Mouse (Mus musculus): ENCODE results near the gene Synm.

Synm gene

GRCm38 (mm10) chr7:67759629-67759995 is at the start of gene Synm:
TSS of gene Synm (minus strand) at chr7:67759742.
- in situ Hi-C loops (cut with MboI; ENCODE audit: low pct_unique_long_range_greater_than_20kb in 1 of 2, low sequenced_read_pairs in 2 of 2, unreplicated experiment in 1 of 2): loop anchor here in 1 of 2 experiments (5.0 kb wide), 1 partner anchor 82 kb away; no protein-coding TSS in a partner anchor

- in situ Hi-C loops (cut with MboI; ENCODE audit: low pct_unique_long_range_greater_than_20kb in 1 of 2, low sequenced_read_pairs in 2 of 2, unreplicated experiment in 1 of 2): loop anchor here (5.0 to 10.0 kb wide), 3 partner anchors 148 to 501 kb away; partner anchors contain the start of gene Igf1r (in 2 of the 2)
These were observed 44.3 kb upstream of the Synm start for GRCm38 (mm10) chr7:67803857-67804215.

GRCm38 (mm10) chr7:67803015-67803856 is 43.7 kb upstream of the Synm start:
- in situ Hi-C loops (cut with MboI; ENCODE audit: low pct_unique_long_range_greater_than_20kb in 1 of 2, low sequenced_read_pairs in 2 of 2, unreplicated experiment in 1 of 2): loop anchor here (5.0 to 10.0 kb wide), 3 partner anchors 149 to 502 kb away; partner anchors contain the start of gene Igf1r (in 2 of the 2)

GRCm38 (mm10) chr7:67801022-67801421 is 41.5 kb upstream of the Synm start:
- in situ Hi-C loops (cut with MboI; ENCODE audit: low pct_unique_long_range_greater_than_20kb in 1 of 2, low sequenced_read_pairs in 2 of 2, unreplicated experiment in 1 of 2): loop anchor here (5.0 to 10.0 kb wide), 3 partner anchors 151 to 504 kb away; partner anchors contain the start of gene Igf1r (in 2 of the 2)

GRCm38 (mm10) chr7:67800547-67800946 is 41.0 kb upstream of the Synm start:
- in situ Hi-C loops (cut with MboI; ENCODE audit: low pct_unique_long_range_greater_than_20kb in 1 of 2, low sequenced_read_pairs in 2 of 2, unreplicated experiment in 1 of 2): loop anchor here (5.0 to 10.0 kb wide), 3 partner anchors 152 to 504 kb away; partner anchors contain the start of gene Igf1r (in 2 of the 2)

- in situ Hi-C loops (cut with MboI; ENCODE audit: low pct_unique_long_range_greater_than_20kb in 1 of 2, low sequenced_read_pairs in 2 of 2, unreplicated experiment in 1 of 2): loop anchor here (25.0 kb wide), 2 partner anchors 339 to 564 kb away; no protein-coding TSS in a partner anchor
These were observed 38.9 kb upstream of the Synm start for GRCm38 (mm10) chr7:67798476-67798875.

GRCm38 (mm10) chr7:67797065-67797464 is 37.5 kb upstream of the Synm start:
- in situ Hi-C loops (cut with MboI; ENCODE audit: low pct_unique_long_range_greater_than_20kb in 1 of 2, low sequenced_read_pairs in 2 of 2, unreplicated experiment in 1 of 2): loop anchor here (25.0 kb wide), 2 partner anchors 340 to 565 kb away; no protein-coding TSS in a partner anchor

GRCm38 (mm10) chr7:67793449-67793848 is 33.9 kb upstream of the Synm start:
- in situ Hi-C loops (cut with MboI; ENCODE audit: low pct_unique_long_range_greater_than_20kb in 1 of 2, low sequenced_read_pairs in 2 of 2, unreplicated experiment in 1 of 2): loop anchor here (25.0 kb wide), 2 partner anchors 344 to 569 kb away; no protein-coding TSS in a partner anchor

GRCm38 (mm10) chr7:67791256-67791655 is 31.7 kb upstream of the Synm start:
- in situ Hi-C loops (cut with MboI; ENCODE audit: low pct_unique_long_range_greater_than_20kb in 1 of 2, low sequenced_read_pairs in 2 of 2, unreplicated experiment in 1 of 2): loop anchor here (25.0 kb wide), 2 partner anchors 346 to 571 kb away; no protein-coding TSS in a partner anchor

- in situ Hi-C loops (cut with MboI; ENCODE audit: low pct_unique_long_range_greater_than_20kb in 1 of 2, low sequenced_read_pairs in 2 of 2, unreplicated experiment in 1 of 2): loop anchor here (25.0 kb wide), 2 partner anchors 349 to 574 kb away; no protein-coding TSS in a partner anchor
These were observed 29.2 kb upstream of the Synm start for GRCm38 (mm10) chr7:67788713-67789112.

- in situ Hi-C loops (cut with MboI; ENCODE audit: low pct_unique_long_range_greater_than_20kb in 1 of 2, low sequenced_read_pairs in 2 of 2, unreplicated experiment in 1 of 2): loop anchor here (25.0 kb wide), 2 partner anchors 349 to 574 kb away; no protein-coding TSS in a partner anchor
These were observed 28.3 kb upstream of the Synm start for GRCm38 (mm10) chr7:67787861-67788260.

- in situ Hi-C loops (cut with MboI; ENCODE audit: low pct_unique_long_range_greater_than_20kb in 1 of 2, low sequenced_read_pairs in 2 of 2, unreplicated experiment in 1 of 2): loop anchor here (25.0 kb wide), 2 partner anchors 361 to 586 kb away; no protein-coding TSS in a partner anchor
These were observed 17.2 kb upstream of the Synm start for GRCm38 (mm10) chr7:67776636-67777305.

- in situ Hi-C loops (cut with MboI; ENCODE audit: low pct_unique_long_range_greater_than_20kb in 1 of 2, low sequenced_read_pairs in 2 of 2, unreplicated experiment in 1 of 2): loop anchor here (25.0 kb wide), 2 partner anchors 362 to 587 kb away; no protein-coding TSS in a partner anchor
These were observed 16.1 kb upstream of the Synm start for GRCm38 (mm10) chr7:67775623-67776022.

GRCm38 (mm10) chr7:67772231-67772630 is 12.7 kb upstream of the Synm start:
- in situ Hi-C loops (cut with MboI; ENCODE audit: low pct_unique_long_range_greater_than_20kb in 1 of 2, low sequenced_read_pairs in 2 of 2, unreplicated experiment in 1 of 2): no loop called here

- in situ Hi-C loops (cut with MboI; ENCODE audit: low pct_unique_long_range_greater_than_20kb in 1 of 2, low sequenced_read_pairs in 2 of 2, unreplicated experiment in 1 of 2): no loop called here
These were observed 9.9 kb upstream of the Synm start for GRCm38 (mm10) chr7:67769487-67769886.

- in situ Hi-C loops (cut with MboI; ENCODE audit: low pct_unique_long_range_greater_than_20kb in 1 of 2, low sequenced_read_pairs in 2 of 2, unreplicated experiment in 1 of 2): no loop called here
These were observed 8.6 kb upstream of the Synm start for GRCm38 (mm10) chr7:67768125-67768524.

- in situ Hi-C loops (cut with MboI; ENCODE audit: low pct_unique_long_range_greater_than_20kb in 1 of 2, low sequenced_read_pairs in 2 of 2, unreplicated experiment in 1 of 2): no loop called here
These were observed 4.1 kb upstream of the Synm start for GRCm38 (mm10) chr7:67763625-67764024.

- in situ Hi-C loops (cut with MboI; ENCODE audit: low pct_unique_long_range_greater_than_20kb in 1 of 2, low sequenced_read_pairs in 2 of 2, unreplicated experiment in 1 of 2): loop anchor here in 1 of 2 experiments (5.0 kb wide), 1 partner anchor 82 kb away; no protein-coding TSS in a partner anchor
These were observed 499 bp downstream of the Synm start for GRCm38 (mm10) chr7:67758858-67759628.
